Mouse (Mus musculus): Measurements from ENCODE around the gene Rab3ip. TPM values are rescaled to one million over a fixed set of nuclear protein-coding genes. Genes with fewer than 3 reads are reported as not detected.

Gene Rab3ip
- polyA plus RNA-seq, 1 experiment = 98.2 TPM

DNA sequence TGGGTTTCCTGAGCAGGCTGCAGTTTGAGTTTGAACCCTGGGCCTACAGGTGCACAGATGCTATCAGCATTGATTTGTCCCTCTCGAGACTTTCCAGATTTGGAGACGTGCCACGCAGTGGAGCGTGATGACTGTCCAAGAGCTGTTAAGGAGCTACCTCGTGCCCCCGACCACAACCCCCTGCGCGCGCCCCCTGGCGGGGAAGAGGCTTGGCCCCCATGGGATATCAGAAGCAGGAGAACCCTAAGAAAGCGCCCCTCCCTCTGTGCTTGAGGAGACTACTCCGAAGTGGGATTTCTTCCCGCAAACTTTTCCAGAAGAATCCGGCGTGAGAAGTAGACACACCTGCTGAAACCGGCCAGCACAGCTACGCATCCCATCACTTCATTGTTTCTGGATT lies 12.2 kb upstream of the Rab3ip start:
- WGBS = 67% methylated on average over 17 of the region's 17 CpGs
- no peak for DNase-seq (ENCODE audit: low read depth, low spot score)

DNA sequence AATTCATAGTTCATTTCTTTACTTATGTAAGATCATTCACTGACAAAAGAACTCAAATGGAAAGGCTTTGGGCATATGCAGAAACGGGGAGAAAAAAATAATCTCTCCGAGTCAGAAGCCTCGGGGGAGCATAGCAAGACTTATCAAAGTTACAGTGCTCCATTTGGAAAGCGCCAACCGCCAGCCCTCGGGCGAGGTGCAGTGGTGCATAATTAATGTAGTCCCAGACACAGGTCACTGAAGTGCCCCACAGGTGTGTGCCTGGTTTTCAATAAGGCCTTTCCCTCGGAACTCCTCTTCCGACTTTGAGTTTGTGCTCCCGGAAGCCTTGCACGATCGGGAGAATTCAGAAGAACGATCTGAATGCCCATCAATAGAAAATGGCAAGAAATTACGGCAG lies 11.6 kb upstream of the Rab3ip start:
- 90% methylated on average over 14 of the region's 14 CpGs for WGBS
- DNase-seq (ENCODE audit: low read depth, low spot score) = no peak

DNA sequence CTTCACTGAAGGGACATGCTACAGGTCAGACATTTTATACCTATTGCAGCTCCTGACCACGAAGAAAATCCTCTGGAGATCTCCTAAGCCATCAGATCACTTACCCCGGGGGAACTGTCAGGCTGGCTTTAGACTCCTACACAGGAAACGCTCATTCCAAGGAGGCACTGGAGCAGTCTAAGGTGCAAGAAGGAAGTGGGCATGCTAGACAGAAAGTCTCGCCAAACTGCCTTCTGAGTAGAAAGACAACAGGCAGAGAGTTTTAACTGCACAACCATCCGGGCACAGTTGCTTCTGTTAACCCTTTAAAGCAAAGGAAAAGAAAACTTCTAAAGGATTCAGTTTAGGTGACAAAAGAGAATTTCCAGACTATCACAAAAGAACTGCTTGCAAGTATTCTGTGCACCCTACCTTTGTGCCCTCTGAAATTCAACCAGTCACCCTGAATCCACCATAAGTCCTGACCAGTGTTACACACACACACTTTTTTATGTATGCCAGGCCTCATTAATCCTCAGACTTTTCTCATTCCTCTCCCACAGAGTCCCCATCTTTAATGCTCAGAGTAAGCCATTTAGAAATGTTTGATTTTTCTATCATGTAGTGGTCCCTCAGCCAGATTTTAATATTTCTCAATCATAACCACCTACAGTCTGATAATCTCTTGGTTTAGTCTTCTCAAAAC lies 7.4 kb upstream of the Rab3ip start:
- WGBS = 33% methylated on average over 5 of the region's 5 CpGs
- no peak for DNase-seq (ENCODE audit: low read depth, low spot score)

DNA sequence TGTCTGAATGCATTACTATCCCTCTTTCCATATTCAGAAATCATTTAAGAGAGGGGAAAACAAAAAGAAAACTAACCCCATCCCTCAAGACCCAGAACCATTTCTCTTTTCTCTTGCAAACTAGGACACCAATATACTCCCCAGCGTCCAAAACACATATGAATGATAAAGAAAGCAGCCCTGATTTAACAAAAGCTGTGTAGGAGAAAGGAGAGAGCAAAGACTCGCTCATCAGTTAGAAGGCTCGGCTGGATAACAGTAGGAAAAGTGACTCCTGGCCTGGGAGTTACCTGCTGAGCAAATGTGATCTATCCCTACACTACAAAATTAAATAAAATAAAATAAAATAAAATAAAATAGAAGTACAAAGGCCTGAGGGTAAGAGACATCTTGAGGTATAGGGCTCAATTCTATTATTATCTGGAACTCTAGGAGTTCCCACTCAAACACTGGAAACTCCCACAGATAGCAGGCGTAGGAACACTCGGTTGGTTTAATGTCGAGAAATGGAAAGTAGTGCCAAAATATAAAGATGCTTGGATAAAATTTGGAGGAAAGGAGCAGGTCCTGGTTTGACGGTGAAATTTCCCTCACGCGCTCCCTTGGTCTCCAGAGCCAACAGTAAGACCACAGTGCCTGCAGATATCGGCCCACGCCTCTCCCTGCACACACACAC lies 6.1 kb upstream of the Rab3ip start:
- DNase-seq (ENCODE audit: low read depth, low spot score) = no peak
- 95% methylated on average over 11 of the region's 11 CpGs for WGBS

DNA sequence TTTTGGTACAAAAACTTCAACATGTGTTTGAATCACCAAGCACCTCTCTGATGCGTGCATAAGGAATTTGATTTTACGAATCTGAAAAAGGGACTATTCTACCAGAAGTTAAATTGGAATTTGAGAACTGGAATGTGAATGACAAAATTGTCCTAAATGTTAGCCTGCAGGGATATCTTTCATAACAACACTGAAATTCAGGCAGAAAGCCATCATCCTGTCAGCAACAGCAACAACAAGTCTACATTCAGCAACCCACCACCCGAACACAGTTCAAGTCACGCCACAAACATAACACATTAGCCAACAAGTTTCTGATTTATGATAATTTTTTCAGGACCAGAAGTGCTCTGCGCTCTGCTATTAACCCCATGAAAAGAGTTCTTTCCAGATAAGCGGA lies 4.6 kb upstream of the Rab3ip start:
- no peak for DNase-seq (ENCODE audit: low read depth, low spot score)
- WGBS = 96% methylated on average over 6 of the region's 6 CpGs

DNA sequence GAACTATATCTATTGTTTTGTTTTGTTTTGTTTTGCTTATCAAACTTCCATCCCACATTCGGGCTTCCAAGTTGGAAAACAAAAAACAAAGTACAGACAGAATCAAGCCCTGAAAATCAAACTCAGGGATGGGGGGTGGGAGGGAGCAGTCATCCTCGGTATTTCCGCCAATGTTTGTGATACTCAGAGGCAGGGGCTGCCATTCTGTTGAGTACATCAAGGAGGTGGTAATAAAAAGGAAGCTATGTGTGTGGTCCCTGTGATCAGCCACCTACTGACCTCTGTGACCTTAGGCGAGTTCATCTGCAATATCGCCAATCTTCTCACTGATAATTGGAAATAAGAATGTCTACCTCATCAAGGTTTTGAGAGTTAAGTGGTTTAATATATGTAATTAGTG lies 317 bp upstream of the Rab3ip start:
- 22% methylated on average over 5 of the region's 5 CpGs for WGBS
- DNase-seq (ENCODE audit: low read depth, low spot score) = no peak

DNA sequence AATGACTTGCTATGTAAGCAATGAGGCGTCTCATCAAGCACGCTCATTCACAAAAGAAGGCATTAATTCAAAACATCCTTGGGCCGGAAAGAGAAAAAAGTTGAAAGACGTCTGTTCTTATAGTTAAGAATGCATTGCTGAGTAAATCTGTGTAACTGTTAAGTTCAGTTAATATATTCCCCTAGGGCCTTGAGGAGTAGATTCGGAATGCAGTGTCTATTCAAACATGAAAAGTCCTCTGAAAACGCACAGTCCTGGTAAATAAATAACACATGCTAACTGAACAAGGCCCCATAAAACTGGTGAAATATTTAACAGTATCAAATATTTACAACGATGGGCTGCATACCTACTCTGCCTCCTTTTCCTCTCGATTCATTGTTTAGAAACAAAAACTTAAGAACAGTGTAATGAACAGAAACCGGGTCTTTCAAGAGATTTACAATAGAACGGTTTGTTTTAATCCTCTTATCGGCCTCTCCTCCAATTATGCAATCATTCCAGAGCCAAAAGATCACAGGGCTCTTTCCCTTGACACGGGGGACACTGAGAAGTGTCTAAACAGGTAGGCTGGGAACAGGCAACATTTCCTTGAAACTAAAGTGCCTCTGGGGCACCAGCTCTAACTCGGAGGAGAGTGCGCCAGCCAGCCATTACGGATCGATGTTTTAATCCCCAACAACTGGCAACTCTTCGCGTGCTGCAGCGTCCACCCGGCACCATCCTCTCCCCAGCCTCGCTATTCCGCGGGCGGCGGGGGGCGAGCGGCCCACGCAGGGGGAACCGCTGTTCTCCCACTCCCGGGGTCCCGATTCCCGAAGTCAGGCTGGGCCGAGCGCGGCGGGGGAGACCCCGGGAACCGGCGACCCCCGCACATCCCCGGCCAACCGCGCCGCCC lies 1.2 kb downstream of the Rab3ip start:
- 4% methylated on average over 44 of the region's 44 CpGs for WGBS
- DNase-seq (ENCODE audit: low read depth, low spot score) = no peak

DNA sequence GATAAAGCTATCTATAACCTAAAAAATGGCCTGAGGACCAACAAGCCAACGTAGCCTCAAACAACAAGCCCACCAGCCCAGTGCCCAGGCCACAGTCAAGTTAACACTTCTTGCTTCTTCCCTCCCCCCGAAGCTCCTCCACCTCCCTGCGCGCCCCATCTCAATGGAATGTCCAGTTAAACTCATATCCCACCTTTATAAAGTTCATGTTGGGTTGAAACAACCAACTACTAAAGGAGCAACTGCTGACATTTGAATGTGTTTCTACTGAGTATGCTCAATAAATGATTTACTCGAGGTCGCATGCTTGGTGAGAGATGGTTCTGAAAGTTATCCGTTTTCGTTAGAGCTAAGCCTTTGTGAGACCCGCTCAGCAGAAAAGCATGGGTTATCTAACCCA lies 2.2 kb downstream of the Rab3ip start:
- WGBS = 36% methylated on average over 9 of the region's 9 CpGs
- no peak for DNase-seq (ENCODE audit: low read depth, low spot score)

DNA sequence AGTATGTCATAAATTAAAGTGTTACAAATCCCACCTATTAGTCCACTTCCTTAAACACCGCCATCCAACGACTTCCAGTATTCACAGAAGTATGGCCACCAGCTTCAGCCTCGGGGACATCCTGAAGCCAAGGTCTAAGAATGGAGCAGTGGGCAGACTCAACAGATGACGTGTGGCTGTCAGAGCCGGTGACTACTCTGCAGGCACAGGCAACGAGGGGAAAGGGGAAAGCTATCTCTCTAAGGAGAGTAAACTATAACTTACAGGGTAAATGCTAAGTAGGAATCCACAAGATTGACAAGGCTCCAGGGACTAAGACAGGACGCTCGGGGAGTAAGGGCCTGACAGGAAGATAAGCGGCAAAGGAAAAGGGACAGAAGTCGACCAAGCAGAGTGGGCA lies 5.6 kb downstream of the Rab3ip start:
- 64% methylated on average over 10 of the region's 10 CpGs for WGBS
- DNase-seq (ENCODE audit: low read depth, low spot score) = no peak

DNA sequence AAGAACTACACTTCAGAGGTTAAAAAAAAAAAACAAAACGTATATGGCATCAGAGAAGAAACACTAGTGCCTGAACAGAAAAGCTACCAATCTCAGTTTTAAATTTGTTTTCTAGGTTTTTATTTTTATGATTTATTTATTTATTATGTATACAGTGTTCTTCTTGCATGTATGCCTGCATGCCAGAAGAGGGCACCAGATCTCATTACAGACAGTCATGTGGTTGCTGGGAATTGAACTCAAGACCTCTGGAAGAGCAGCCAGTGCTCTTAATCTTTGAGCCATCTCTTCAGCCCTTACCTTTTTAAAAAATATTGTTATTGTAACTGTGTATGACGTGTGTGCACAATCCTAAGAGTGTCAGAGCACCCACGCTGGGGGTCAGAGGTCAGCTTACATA lies 6.4 kb downstream of the Rab3ip start:
- WGBS = 77% methylated on average over 3 of the region's 3 CpGs
- no peak for DNase-seq (ENCODE audit: low read depth, low spot score)

DNA sequence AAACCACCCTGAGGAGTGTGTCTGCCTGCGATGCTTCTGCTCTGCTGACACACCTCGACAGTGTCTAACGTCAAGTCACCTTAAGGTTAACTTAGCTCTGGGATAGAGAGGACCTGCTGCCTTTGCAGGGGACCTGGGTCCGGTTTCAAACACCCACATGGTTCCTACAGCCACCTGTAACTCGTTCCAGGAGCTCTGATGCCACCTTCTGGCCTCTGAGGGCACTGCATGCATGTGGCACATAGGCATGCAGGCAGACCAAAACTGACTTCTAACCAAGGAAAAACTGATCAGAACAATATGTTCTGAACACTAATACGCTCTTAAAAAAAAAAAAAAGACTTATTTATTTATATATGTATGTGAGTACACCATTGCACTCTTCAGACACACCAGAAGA lies 7.5 kb downstream of the Rab3ip start:
- WGBS = 95% methylated on average over 6 of the region's 6 CpGs
- no peak for DNase-seq (ENCODE audit: low read depth, low spot score)

DNA sequence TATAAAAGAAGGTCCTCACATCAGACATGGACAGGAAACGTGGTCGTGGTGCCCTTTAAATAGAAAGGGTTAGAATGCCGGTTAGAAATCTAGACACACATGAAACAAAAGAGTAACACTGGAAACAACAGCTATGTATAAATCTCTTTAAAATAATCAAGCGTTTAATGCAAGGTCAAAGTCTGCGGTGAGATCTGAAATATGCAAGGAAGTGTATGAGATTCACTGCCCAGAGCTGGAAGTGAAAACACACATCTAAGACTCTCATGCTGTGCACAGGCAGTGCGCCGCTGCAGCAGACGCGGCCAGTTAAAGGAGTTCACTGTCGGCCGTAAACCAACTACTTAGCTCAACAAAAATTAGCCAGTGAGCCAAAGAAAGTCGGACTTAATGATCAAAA lies 15.5 kb downstream of the Rab3ip start:
- 72% methylated on average over 12 of the region's 12 CpGs for WGBS
- no peak for DNase-seq (ENCODE audit: low read depth, low spot score)

DNA sequence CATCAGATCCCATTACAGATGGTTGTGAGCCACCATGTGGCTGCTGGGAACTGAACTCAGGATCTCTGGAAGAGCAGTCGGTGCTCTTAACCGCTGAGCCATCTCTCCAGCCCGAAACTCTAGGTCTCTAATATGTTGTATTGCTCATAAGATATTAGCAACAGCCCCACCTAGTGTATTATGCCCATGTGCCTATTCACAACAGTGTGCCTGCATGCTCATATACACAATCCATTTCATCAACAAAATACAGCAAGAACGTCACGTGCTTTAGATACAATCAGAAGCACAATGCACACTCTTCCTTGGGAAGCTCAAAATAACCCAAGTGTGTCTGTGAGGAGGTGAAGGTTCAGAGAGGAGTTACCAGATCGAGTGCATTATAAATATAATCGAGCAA lies 16.8 kb downstream of the Rab3ip start:
- DNase-seq (ENCODE audit: low read depth, low spot score) = no peak
- WGBS = 84% methylated on average over 7 of the region's 7 CpGs

DNA sequence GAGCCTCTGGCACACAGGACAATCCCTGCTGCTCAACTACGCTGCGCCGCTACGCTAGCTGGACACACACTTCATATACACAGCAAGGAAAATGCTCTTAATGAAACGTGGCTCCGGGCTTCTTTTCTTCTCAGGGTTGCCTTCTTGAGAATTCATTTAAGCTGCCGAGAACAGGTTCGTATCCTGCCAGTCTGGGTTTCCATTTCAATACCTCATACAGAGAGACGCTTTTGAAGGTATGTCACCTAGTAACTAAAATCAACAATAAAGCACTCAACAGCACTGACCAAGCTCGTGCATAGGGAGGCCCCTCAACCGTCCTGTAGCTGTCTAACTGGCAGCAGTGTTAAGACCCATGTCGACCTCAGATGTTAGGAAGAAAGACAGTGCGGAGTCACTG lies 18.2 kb downstream of the Rab3ip start:
- WGBS = 94% methylated on average over 13 of the region's 13 CpGs
- no peak for DNase-seq (ENCODE audit: low read depth, low spot score)

DNA sequence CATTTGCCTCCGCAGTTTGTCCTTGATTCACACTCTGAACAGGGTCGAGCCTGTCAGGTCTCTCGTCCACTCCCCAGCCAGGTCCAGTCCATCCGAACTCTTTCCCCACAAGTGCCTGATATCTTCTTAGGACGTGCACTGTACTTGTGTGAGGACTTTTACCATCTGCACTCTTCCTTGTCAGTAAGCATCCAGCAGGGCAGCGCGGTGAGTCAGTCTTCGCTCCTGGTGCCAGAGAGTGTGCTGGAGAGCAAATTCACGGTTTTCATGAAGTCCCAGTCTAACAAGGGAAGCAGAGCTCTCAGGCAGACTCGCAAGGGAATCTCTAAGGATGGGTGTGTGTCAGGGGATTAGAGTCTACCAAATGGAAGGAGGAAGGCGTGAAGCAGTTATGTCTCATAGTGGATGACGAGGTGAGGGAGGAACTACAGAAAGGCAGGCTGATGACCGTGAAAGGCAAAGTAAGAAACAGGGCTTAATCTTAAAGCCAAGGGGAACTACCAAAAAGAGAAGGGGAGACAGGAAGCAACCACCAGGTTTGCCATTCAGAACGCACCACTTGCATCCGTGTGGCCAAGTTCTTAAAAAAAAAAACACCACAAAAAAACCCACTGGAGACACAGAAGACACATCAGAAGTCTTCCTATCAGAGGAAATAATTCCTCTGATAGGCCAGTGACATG lies 18.9 kb downstream of the Rab3ip start:
- no peak for DNase-seq (ENCODE audit: low read depth, low spot score)
- 83% methylated on average over 15 of the region's 15 CpGs for WGBS

DNA sequence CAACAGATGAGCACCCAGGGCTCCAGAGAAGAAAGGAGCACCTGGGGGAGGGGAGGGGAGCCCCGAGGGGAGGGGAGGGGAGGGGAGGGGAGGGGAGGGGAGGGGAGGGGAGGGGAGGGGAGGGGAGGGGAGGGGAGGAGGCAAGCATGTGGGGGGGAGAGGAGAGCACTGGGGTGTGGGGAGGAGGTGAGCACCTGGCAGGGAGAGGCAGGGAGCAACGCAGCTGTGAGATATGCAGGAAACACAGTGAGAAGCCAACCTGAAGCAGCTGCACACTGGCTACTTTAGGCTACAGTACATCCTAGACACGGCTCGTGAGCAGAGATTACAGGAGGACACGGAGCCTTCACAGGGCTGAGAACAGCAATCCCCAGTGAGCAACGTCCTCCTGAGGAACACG lies 19.6 kb downstream of the Rab3ip start:
- DNase-seq (ENCODE audit: low read depth, low spot score) = no peak
- 35% methylated on average over 6 of the region's 7 CpGs for WGBS

DNA sequence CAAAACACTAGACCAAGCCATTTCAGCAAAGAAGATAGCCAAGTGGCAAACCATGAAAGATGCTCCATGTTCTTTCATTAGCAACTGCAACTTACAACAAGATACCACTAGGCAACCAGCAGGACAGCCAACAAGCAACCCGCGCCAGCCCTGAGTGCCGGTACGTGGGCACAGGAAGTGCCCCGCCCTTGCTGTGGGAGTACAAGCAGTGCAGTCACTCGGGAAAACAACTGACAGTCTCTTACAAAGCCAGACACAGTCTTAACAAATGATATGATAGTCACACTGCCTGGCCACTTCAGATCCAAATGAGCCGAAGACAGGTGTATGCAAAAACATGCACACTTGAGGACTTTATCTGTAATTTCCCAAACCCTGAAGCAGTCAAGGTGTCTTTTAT lies 20.1 kb downstream of the Rab3ip start:
- DNase-seq (ENCODE audit: low read depth, low spot score) = no peak
- WGBS = 30% methylated on average over 7 of the region's 7 CpGs

DNA sequence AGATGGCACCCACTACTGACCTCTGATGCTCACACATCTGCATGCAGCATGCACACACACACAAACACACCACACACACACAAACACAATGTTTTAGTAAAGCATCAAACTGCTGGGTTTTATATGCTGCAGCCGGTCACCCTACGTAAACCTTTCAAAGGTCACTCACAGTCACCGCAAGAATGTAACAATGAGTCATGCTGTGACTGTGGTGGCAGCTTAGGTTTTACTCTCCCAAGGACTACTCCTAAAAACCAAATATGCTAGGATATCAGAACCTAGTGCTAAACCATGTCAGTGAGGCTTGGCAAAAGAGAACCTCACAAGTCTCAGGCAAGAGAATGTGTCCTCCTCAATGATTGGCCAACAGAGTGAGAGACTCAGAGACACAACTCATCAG lies 21.7 kb downstream of the Rab3ip start:
- WGBS = 29% methylated on average over 3 of the region's 3 CpGs
- DNase-seq (ENCODE audit: low read depth, low spot score) = no peak

DNA sequence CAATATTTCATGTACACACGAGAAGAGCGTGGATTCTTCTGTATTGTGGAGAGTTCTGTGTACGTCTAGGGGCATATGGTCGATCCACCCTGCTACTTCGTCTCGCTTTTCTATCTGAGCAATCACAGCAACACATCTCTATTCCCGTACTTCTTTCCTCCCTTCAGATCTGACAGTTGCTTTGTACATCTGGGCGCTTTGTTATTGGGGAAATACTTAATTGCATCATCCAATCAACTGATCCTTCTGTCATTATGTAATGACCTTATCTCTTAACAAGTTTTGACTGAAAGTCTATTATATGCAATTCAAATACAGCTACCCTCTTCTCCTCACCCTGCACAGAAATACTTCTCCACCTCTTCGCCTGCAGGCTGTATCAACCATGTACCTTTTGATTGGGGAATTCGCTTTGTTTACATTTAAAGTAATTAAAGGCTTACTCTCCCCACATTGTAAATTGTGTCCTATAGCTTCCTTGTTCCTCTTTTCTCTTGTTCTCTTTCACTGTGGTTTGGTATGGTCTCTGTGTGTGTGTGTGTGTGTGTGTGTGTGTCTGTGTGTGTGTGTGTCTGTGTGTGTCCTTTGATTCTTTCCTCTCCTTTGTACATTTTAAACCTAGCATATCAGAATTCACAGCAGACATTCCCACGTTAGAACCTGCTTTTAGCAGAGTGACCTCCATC lies 24.0 kb downstream of the Rab3ip start:
- 51% methylated on average over 11 of the region's 11 CpGs for WGBS
- DNase-seq (ENCODE audit: low read depth, low spot score) = no peak
